Mouse (Mus musculus): ENCODE data around the gene Kl. TPM values are rescaled to one million over a fixed set of nuclear protein-coding genes. Genes with fewer than 3 reads are reported as not detected.

Kl gene
- total RNA-seq, 2 experiments from 2014 or later, result 2.9 to 3.5 TPM

DNA sequence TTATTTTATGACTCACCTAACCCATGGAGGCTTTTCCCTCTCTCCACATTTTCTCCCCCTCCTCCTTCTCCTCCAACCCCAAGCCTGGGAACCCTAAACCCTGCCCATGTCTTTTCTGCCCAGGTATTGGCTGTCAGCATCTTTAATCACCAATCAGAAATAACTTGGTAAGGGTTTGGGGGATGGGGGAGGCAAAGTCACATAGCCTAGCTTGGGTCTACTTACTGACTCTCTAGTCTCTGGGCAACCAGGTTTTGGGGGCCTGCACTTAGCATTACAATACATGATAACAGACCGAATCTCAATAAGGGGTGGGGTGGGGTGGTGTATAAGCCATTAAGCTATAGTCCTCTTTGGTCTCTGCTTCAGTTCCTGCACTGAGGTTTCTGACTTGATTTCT is 10.3 kb downstream of the Kl start:
- no peak for DNase-seq

DNA sequence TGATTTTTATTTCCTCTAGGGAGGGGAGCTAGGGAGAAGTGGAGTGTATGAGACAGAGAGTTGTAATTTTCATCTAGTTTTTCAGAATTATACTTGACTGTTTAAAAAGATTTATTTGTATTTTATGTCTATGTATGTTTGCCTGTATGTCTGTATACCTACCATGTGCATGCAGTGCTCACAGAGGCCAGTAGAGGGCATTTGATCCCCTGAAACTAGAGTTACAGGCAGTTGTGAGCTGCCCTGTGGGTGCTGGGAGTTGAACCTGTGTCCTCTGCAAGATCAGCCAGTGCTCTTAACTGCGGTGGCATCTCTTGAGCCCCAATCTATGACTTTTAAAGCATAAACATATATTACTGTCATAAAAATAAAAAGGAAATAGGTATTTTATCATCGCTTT is 15.5 kb downstream of the Kl start:
- DNase-seq, result no peak

DNA sequence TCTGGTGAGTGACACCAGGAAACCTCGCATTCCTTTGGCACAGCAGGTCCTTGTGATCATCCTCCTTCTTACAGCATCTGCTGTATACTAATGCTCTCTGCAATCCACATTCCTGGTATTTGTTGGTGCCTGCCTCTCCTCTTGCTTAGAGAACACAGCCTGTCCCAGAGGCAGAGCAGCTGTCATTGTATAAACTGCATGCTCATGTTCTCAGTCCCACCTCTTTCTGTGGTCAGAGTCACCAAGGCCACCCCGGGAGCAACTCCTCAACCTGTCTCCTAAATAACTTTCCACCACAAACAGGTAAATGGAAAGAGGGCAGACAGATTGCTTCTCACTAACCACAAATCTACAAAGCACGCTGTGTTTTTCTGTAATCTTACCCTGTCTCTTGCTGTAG is 18.1 kb downstream of the Kl start:
- DNase-seq, result no peak

DNA sequence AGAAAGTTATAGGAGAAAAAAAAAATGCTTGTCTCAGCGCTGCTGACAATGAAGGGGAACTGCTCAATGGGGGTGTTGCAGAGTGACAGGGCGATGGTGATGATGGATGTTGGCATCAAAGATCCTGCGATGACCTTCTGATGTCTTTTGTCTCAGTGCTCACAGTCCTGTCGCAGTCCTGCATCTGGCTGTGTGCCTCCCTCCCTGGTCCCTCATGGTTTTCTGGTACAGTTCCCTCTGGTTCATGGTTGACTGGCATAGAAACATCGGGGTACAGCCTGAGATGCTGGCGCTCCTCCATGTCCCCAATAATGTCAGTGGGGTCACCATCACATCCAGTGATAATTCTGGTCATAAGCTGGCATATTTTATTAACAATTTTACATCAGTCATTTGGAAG is 18.7 kb downstream of the Kl start:
- DNase-seq, result no peak

DNA sequence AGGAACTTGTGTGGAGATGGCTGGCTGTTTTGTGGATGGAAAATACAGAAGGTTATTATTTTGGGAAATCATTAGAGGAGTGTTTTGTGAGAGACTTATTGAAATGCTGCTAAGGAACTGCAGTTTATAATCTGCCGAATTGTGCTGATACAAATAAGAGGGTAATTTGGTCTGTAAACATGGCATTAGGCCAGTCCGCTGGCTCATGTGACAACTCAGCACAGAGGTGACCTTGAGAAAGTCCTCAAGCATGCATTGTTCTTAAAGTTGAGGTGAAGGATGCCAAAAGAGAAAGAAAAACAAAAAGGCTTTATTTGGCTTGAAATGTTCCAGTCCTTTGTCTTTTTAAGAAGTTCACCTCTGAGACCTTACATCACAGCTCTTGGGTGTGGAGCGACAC is 21.8 kb downstream of the Kl start:
- no peak for DNase-seq

DNA sequence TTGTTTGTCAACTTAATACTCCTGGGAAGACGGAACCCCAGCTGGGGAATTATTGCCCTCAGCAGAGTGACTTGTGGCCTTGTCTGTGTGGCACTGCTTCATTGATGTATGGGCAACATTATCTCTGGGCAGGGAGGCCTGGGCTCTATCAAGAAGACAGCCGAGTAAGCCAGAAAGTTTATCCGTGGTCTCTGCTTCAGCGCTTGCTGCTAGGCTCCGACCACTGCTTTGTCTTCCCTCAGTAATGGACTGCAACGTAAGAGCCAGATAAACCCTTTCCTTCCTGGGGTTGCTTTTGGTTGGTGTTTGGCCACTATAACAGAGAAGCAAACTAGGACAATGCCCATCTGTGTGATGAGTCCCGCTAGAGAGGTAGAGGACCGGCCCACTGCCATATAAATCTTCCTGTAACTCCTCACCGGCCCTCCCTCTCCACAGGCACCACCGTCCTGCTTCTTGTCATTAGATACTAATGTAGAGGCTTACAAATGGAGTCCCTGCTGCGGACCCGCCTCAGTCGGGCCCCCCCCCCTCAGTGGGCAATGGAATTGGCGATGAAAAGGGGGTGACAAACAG is 25.1 kb downstream of the Kl start:
- DNase-seq, result no peak

DNA sequence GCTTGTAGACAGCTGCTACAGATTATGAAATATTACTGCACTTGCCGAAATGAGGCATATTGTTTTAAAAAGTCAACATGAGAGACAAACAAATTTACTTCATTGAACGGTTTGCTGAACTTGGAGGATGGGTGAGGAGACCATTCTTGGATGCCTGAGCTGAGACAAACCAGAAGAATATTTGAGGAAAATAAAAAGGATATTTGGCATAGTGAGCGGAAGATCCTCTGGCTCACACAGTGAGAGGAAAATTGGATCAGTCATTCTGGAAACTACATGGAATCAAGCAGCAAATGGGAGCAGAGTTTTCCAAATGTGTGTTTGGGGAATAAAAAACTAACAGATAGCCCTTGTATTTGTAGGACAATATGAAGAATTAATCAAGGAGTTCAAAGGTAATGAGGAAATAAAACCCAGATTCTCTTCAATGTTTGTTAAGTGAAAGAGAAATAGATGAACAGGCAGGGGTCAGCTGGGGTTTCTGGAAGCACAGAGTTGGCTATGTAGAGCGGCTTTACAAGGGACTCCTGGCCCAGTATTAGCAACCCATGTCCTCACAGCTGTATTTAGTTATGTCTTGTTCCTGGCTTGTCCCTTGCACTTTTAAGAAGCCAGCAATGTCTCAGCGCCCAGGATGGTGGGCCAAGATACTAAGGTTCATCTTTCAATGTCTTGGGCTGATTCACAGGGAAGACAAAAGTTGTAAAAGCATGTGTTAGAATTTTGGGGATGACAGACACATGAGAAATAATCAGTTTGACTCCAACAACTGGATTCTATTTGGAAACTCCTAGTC is 27.1 kb downstream of the Kl start:
- DNase-seq, result peak; percentile 22

DNA sequence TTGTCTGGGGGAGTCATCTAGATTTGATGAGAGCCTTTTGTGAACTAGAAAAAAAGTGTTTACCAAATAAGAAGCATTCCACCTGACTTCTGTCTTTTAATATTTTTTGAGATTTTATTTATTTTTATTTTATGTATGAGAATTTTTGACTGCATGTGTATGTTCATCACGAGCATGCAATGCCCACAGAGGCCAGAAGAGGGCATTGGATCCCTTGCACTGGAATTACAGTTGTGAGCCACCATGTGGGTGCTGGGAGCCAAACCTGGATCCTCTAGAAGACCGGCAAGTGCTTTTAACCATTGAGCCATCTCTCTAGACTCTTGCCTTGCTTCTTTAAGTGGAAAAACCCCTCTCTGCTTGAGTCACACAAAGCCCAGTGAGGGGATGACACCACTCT is 29.7 kb downstream of the Kl start:
- no peak for DNase-seq

DNA sequence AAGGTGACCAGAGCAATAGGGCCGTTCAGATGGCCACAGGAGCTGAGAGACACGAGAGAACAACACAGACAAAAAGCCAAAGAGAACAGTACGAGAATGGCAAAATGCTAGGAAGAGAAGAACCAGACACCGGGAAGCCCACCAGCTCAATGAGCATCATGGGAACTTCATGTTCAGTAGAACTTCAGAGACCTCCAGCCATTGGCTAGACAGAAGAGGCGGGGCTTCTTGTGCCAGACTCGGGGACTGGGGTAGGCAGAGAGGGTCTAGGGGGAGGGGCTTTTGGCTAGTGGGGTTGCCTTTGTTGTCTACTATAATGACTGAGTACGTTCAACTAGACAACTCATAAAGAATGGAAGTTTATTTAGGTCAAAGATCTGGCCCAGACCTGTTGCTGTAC is 41.7 kb downstream of the Kl start:
- no peak for DNase-seq

DNA sequence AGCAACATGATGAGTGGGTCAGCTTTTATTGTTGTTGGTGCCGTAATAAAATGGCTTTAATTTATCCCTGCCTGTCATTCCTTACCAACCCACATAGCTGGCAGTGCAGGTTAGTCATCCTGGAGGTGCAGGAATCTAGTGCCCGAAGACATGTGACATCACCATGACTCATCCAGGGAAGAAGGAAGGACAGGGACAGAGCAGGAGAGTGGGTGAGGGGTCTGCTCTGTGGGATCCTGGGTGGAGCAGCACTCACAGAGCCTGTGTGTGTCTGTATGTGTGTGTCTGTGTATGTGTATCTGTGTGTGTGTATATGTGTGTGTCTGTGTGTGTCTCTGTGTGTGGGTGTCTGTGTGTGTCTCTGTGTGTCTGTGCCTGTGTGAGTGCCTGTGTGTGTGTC is 44.2 kb downstream of the Kl start:
- DNase-seq, result no peak

DNA sequence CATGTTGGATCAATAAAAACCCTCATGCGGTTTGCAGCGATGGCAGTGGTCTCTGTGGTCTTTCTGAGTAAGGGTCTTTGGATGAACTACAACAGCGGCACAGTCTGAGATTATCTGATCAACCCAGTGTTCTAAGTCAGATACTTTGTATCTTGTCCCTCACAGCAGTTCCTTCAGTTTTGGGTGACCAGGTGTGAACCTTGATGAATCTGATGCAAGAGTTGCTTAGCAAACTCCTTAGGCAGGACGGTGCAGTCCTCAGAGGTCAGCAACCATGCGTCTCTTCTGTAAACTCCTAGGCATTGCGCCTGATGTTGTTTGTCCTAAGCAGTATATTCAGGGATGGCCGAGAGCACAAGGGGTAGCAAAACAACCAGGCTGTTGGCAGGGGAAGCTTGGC is 48.7 kb downstream of the Kl start:
- no peak for DNase-seq

DNA sequence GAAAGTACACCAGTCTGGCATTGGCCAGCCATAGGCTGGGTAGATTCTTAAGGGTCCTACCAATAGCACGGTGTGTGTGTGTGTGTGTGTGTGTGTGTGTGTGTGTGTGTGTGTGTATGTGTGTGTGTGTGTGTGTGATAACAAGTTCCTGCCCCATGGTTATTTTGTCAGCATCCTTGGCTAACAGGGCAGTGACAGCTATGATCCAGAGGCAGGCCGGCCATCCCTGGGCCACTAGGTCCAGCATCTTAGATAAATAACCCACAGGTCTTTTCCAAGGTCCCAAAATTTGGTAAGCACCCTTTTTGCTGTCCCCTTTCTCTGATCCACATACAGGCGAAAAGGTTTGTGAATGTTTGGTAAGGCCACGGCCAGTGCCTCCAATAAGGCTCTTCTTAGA is 49.6 kb downstream of the Kl start:
- DNase-seq, result no peak

DNA sequence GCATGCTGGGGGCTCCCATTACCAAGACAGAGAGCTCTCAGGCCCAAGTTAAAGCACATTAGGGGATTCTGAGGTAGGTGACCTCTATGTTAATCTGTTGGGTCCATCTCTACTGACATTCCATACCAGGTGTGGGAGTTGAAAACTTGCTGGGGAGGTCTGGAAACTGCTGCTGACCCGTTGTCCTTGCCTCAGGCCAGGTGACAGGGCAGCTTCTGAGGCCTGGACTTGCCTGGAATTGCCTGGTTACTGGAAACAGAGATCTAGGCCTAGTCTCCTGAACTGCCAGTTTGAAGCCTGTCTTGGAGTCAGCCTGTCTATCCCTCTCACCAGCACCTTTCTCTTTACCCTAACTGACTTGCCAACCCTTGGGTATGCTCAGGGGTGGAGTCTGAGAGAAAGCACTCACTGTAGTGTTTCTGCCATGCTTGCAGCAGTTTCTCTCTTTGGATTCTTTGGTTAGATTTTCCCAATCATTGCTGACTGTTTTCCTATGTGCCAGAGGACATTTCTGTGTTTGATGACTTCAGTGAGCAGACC is 51.9 kb downstream of the Kl start:
- DNase-seq, result no peak

DNA sequence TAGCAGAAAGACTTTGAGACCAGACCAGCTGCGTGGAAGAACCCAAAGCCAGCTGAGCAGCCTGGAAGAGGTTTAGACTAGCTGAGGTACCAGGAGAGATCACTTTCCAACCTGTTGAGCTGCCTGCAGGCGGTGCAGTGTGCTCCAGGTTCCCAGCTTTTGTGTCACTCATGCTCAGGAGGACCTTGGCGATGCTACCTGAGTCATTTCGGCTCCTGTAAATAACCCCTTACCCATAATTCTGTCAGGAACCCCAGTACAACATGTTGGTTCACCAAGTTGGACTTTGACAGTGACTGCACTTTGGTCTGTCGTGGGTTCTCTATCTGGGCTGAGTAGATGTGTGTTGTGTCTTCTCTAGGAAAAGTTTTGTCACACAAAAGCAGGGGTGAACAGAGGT is 66.0 kb downstream of the Kl start:
- DNase-seq, result no peak

DNA sequence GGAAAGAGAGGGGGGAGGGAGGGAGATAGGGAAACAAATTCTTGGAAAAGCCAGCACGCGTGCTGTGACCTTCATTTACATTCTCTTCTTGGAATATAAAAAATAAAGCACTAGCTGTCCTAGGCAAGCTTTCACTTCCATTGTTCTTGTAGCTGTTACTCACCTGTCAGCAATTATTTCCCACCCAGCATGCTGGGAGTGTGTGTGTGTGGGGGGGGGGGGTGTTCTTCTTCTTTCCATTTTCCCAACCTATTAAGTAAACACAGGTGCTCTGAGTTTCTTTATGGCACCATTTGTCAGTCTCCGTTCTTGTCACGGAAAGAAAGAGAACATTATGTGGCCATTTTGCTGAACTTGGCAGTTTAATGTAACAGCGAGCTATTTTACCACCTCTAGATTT is 66.6 kb downstream of the Kl start:
- DNase-seq, result no peak

DNA sequence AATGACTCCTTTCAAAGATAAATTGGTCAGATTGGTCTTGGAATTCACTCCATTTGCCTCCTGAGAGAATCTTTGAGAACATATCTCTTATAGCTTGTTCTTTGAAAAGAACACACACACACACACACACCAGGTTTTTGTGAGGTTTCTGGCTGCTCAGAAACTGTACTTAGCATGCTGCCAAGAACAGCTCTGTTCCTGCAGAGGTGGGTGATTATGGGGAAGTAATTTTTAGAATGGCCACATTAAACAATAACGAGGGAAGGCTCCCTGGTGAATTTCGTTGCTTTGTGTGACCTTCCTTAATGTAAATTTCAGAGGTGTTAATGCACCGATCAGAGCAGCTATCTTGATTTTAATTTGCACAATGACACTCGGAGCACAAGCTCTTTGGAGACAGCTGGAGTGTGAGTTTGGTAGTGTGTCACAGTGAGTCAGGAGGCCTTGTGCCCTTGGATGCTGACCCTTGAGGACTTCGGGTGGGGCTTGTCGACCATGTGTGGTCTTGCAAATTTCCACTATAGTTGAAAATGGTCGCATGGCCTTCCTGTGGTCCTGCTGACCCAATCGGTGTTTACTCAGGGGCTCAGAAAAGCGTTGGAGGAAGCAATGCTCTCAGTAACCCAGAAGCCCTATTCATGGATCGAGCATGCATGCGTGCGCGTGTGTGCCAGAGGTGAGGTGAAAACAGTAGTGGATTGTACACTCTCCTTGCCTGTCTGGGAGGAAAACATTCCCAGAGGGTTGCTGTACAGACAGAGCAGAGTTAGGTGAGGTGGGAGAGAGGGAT is 67.8 kb downstream of the Kl start:
- no peak for DNase-seq

DNA sequence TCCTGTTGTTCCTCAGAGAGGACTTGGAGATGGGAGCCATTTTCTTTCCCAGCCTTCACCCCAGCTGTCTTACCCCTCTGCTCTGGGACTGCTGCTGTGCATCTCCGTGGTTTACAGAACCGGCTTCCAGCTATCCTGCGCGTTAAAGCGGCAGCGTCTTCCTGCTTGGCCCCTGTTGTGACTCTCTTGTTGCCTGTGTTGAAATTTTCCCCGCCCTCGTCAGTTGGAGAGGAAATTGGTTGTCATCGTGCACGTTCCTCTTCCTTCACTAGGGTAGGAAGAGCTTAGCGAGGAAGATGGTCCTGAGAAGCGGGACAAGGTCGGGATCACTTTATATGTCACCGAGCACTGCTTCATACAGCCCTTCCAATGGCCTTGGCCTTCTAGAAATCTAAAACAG is 68.4 kb downstream of the Kl start:
- DNase-seq, result no peak

DNA sequence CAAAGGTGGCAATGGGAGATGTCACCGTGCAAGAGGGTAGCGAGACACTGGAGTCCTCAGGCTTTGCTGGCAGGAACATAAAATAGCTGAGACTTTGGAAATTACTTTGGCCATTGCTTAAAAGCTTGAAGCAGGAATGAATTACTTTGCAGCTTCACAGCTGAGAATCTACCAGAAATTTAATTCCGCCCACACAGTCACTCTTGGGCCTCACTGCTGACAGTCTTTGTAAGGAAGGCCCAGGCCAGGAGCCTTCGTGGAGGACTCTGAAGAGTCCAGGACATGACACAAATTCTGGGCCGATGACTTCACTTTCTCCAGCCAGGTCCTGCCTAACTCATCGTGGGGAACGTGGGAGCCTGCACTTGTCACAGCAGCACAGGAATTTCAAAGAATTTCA is 69.6 kb downstream of the Kl start:
- DNase-seq, result no peak

DNA sequence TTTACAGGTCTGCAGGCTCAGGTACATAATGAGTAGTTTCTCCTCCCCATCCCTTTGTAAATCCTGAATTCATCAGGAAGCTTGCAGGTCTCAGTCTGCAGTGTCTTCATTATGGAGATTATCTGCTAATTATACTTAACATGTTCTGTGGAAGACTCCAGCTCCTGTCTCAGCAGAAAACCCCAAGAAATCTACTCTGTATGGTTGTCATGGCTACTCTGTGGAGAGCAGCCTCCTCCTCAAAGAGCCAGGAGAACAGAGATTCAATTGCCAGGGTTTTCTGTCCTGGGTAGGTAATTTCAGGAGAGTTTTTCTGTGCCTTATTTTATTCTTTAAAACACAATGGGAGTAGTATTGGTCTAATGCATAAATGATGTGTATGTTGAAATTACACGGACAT is 70.5 kb downstream of the Kl start:
- DNase-seq, result no peak

DNA sequence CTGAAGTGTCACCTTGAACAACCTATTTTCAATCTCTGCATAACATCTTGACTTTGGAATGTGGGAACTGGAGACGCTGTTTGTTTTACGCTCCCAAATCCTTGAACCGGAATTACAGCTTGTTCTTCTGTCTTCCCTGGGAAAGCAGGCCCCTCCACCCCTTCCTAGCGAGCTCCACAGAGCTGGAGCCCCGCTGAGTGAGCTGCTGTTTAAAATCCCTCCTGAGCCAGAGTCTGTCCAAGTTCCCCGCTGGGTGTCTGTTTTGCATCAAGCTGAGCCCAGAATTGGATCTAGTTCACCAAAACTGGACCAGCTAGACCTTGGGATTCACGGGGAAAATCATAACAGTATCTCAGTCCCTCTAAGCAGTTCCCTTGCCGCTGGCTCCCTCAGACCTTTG is 71.1 kb downstream of the Kl start:
- DNase-seq, result no peak

DNA sequence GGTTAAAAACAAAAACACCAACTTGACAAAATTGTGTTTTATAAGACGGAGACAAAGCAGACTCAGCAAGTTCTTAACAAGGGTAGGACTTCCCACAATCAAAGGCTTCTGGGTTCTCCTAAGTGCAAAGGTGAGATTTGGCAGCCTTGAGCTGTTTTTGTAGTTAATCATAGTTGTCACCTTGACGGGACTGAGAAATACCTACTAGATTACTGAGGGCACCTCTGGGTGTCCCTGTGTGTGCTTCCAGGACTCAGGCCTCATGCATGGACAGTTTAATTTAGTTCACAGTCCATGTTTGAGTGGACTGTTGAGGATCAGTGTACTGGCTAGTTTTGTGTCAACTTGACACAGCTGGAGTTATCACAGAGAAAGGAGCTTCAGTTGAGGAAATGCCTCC is 72.1 kb downstream of the Kl start:
- DNase-seq, result no peak

DNA sequence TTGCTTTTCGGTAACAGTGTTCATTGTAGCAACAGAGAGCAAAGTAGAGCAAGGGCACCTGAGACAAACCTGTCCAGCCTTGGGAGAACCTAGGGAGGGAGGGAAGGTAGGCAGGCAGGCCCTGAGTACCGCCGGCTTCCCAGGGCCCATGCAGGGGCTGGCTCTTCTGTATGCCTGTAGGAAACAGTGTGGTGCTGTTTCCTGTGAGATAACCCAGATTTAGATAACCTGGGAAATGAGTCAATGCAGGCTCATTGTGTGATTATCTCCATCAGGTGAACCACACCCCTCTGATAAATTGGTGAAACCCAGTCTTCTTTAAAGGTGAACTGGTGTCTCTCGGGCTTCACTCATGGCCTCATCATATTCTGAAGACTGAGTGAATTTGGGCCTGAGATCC is 73.7 kb downstream of the Kl start:
- DNase-seq, result no peak

DNA sequence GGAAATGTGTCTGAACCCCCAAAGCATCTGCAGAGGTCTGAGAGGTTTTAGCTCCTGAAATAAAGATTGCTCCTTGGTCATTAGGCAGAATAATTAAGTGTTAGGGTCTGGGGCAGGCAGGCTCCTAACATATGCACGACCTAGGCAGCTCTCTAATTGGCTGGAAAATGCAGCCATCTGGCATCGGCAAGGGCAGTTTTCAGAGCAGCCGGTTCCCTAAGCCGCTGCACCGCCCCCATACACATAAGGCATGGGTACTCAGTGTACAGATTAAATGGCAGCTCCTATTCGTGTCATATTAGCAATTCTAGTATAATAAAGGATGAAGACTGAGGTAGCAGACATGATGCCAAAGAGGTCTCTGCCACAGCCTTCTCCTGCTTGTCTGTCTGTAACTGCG is 74.8 kb downstream of the Kl start:
- DNase-seq, result no peak

DNA sequence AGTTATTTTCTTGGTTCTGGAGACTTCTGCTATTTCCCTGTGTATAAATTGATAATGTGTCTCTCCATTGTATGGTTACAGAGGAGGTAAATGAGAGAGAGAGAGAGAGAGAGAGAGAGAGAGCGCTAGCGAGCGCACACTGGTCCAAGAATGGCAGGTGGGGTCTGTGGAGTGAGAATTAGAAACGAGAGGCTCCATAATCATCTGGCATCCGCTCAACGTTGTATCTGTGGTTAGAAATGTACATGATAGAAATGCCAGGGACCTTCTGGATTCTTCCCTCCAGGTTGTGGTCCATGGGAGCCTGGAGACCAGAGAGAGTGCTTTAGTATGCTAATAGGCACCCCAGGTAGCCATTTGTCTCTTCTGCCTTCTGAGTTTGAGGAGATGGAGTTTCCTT is 76.5 kb downstream of the Kl start:
- DNase-seq, result no peak

Data from gastrocnemius, postnatal 10 days (tissue).